Mouse (Mus musculus) heart, adult 2 months (tissue): Measurements from ENCODE around the gene Tmem220. TPM values are rescaled to one million over a fixed set of nuclear protein-coding genes. Genes with fewer than 3 reads are reported as not detected.
"Not testable (repeated sequence)": the region's sequence is repeated elsewhere in the genome, so short reads cannot be mapped to it uniquely, and the experiment has no call there.

Source experiments
- DNase-seq, 2 experiments: peaks; one replicate each; pipeline ENCODE4 v3.0.0; 2021
- H3K27ac ChIP-seq: fragments of 200-600 bp; 2 replicates; pipeline ENCODE4 v1.8.1; 2022
- H3K27me3 ChIP-seq: fragments of 200-500 bp; 2 replicates; pipeline ENCODE4 v1.6.1; 2012; ENCODE audit warnings: mild to moderate bottlenecking, low read length, inconsistent platforms, mixed read lengths; ENCODE audit not compliant: control insufficient read depth, insufficient read depth
- H3K36me3 ChIP-seq: fragments of 200-500 bp; 2 replicates; pipeline ENCODE4 v1.6.1; 2012; ENCODE audit warnings: low read length, inconsistent platforms; ENCODE audit not compliant: control insufficient read depth, insufficient read depth
- H3K4me1 ChIP-seq: fragments of 200-500 bp; 2 replicates; pipeline ENCODE4 v1.6.1; 2011; ENCODE audit warnings: low read length; ENCODE audit not compliant: control insufficient read depth, insufficient read depth
- H3K4me3 ChIP-seq: fragments of 200-600 bp; 2 replicates; pipeline ENCODE4 v1.8.1; 2022
- H3K79me2 ChIP-seq: fragments of 200-500 bp; replicated peaks from 2 replicates; pipeline ENCODE4 v1.6.1; 2012; ENCODE audit warnings: mild to moderate bottlenecking, inconsistent platforms, low read length, moderate library complexity, mixed read lengths; ENCODE audit not compliant: control insufficient read depth, insufficient read depth
- H3K9ac ChIP-seq: fragments of 200-500 bp; 2 replicates; pipeline ENCODE4 v1.6.1; 2012; ENCODE audit warnings: low read depth, mild to moderate bottlenecking, control low read depth, inconsistent platforms, low read length, mixed read lengths
- CTCF ChIP-seq: fragments of 200-600 bp; IDR thresholded peaks from 2 replicates; pipeline ENCODE4 v1.8.1; 2022; ENCODE audit warnings: antibody characterized with exemption, mild to moderate bottlenecking, moderate library complexity
- EP300 ChIP-seq: fragments of 200-500 bp; IDR thresholded peaks from 2 replicates; pipeline ENCODE4 v1.6.1; 2011; ENCODE audit warnings: low read depth, low read length, control low read depth; ENCODE audit not compliant: insufficient read depth
- POLR2A ChIP-seq: fragments of 200-500 bp; IDR thresholded peaks from 2 replicates; pipeline ENCODE4 v1.6.1; 2011; ENCODE audit warnings: mild to moderate bottlenecking, low read depth, low read length, control low read depth; ENCODE audit not compliant: insufficient read depth
- WGBS: fragments of 180-500 bp; shearing (Covaris S2); methylation state at CpG from one replicate; pipeline ENCODE4 v1.1.7; 2018; 5-methylcytosine and 5-hydroxymethylcytosine counted together
- intact Hi-C: fragments of 180-260 bp; cut with DNase I; formaldehyde crosslinking; loops from one replicate; pipeline ENCODE4 v1.15.1; 2025
- polyA plus RNA-seq: library from polyadenylated mRNA; depleted of rRNA; stranded (reverse); fragments of >200 nt; gene quantifications from 2 replicates; pipeline ENCODE4 v1.2.3, GENCODE M21; 2012
- total RNA-seq, 2 experiments: library from RNA; stranded (reverse); gene quantifications; 2 replicates each; pipeline ENCODE4 v1.2.3; 2021

Gene Tmem220
- total and polyA plus RNA-seq, 3 experiments, result 1.9 to 2.1 (median 2.0) TPM

DNA sequence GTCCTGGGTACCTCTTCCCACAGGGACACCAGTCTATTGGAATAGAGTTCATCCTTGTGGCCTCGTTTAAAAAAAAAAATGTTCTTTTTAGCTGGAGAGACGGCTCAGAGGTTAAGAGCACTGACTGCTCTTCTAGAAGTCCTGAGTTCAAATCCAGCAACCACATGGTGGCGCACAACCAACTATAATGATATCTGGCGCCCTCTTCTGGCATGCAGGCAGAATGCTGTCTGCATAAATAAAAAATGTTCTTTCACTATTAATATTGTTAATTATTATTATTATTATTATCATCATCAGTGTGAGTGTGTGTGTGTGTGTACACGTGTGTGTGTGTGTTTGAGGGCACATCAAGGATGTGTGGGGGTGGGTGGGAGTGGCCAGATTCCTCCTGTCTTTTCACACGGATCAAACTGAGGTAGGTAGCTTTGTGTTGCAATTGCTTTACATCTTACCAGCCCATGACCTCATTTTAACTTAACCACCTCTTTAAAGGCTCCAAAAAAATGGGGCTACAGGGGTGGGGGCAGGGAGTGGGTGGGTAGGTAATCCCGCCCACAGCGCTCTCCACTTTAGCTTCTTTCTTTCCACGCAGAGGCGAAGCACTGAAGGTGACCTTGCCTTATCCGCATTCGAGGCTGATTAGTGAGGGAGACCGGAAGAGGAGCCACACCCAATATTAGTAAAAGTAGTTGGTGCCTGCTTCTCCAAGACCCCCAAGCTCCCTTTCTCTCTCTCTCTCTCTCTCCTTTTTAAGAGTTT is 2.4 kb upstream of the Tmem220 start:
- no peak for TF ChIP-seq POLR2A
- TF ChIP-seq CTCF, result peak; percentile 72
- Histone ChIP-seq H3K27me3 (no peaks in the 10 kb centered on the region), H3K4me1 (peaks cover 2% of the 10 kb centered on the region), H3K4me3 (no peak overlapping the region), H3K27ac (no peak overlapping the region), H3K79me2 (no peaks in the 10 kb centered on the region), H3K36me3 (no peaks in the 10 kb centered on the region), H3K9ac (no peak overlapping the region)
- no peak for DNase-seq
- 67% methylated on average over 13 of the region's 13 CpGs for WGBS
- intact Hi-C loops, result loop anchor here (5.0 kb wide), 1 partner anchor 80 kb away; no protein-coding TSS in a partner anchor

DNA sequence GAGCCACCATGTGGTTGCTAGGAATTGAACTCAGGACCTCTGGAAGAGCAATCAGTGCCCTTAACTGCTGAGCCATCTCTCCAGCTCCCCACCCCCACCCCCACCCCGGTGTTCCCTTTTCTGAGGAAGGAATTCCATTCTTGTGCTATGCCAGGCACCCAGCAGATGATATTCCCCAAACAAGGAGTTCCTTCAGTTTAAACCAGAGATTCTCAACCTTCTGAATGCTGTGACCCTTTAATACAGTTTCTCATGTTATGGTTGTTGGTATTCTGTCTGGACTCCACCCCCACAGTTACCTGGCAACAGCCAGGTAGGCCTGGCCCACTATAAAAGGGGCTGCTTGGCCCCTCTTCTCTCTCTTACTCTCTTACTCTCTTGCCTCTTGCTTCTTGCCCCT is 1.8 kb upstream of the Tmem220 start:
- intact Hi-C loops, result loop anchor here (5.0 kb wide), 1 partner anchor 79 kb away; no protein-coding TSS in a partner anchor
- H3K4me3 ChIP-seq, H3K27ac ChIP-seq, H3K4me1 ChIP-seq, DNase-seq, H3K36me3 ChIP-seq, H3K9ac ChIP-seq, H3K27me3 ChIP-seq, H3K79me2 ChIP-seq: not testable (repeated sequence)
- WGBS, result 30% methylated on average over 1 of the region's 1 CpGs

DNA sequence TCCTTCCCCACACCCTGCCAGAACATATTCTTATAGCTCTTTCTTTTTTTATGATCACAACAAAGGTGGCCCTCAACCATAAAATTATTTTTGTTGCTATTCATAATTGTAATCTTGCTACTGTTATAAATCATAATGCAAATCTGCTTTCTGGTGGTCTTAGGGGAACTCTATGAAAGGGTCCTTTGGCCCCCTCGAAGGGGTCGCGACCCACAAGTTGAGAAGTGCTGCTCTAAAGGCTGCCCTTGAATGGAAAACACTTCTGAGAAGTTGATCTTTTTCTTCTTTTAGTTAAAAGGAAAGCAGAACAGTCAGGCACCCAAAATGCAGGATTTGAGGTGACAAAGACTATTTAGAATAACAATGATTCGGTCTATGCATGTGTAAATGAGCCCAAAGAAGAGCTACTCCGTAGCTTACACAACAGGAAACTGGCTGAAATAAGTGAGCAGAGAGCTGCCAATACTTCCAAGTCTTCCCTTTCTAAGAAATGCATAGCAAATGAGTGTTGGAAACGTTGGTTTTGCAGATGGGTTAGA is 1.1 kb upstream of the Tmem220 start:
- DNase-seq, result no peak
- TF ChIP-seq EP300, result no peak
- TF ChIP-seq POLR2A, result no peak
- no peak for TF ChIP-seq CTCF
- H3K36me3 ChIP-seq, result no peaks in the 10 kb centered on the region
- 50% methylated on average over 6 of the region's 6 CpGs for WGBS
- no peaks in the 10 kb centered on the region for H3K27me3 ChIP-seq
- peaks cover 2% of the 10 kb centered on the region for H3K4me1 ChIP-seq
- no peaks in the 10 kb centered on the region for H3K79me2 ChIP-seq
- H3K4me3 ChIP-seq, result no peak overlapping the region
- no peak overlapping the region for H3K9ac ChIP-seq
- no peak overlapping the region for H3K27ac ChIP-seq
- intact Hi-C loops, result loop anchor here (1.0 to 5.0 kb wide), 3 partner anchors 56 to 78 kb away; no protein-coding TSS in a partner anchor

DNA sequence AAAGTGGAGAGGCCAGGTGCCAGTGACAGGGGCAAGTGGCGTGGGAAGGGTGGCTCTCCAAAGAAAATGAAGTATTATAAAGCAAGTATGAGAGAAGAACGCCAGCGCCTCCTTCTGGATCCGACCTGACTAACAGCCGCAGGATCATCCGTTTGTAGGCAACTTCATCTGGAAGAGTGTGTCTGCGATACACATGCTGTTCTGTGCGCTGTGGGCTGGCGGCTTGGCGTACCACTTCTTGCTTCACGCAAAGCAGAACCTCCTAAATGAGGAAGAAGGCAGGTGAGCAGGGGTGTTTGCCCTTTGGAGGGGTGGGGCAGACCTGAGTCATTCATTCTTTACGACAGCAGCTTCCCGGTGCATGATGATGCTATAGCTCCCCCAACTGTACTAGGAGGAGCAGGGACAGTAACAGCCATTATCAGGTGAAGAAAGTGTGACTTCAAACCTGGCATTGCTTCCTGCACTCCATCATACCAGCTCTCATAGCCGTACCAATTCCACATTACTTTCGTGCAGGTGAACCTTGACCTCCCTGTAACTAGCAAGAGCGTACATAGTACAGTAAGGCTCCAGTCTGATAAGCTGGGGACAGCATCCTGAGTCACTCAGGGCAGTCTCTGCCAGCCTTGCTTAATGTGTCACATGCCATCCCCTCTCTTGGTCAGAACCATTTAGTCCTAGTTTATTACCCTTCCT is 6.1 kb downstream of the Tmem220 start:
- Histone ChIP-seq H3K4me1 (no peaks in the 10 kb centered on the region; the same call in 1 of the 2 replicates), H3K27ac (no peak overlapping the region), H3K4me3 (no peak overlapping the region), H3K9ac (no peak overlapping the region), H3K27me3 (no peaks in the 10 kb centered on the region), H3K36me3 (no peaks in the 10 kb centered on the region), H3K79me2 (no peaks in the 10 kb centered on the region)
- WGBS, result 53% methylated on average over 16 of the region's 16 CpGs
- DNase-seq, result no peak
- intact Hi-C loops, result no loop called here
- TF ChIP-seq EP300 (no peak), CTCF (0 out of 2 replicates have a peak, but pooled peaks have one; percentile 6), POLR2A (no peak)

DNA sequence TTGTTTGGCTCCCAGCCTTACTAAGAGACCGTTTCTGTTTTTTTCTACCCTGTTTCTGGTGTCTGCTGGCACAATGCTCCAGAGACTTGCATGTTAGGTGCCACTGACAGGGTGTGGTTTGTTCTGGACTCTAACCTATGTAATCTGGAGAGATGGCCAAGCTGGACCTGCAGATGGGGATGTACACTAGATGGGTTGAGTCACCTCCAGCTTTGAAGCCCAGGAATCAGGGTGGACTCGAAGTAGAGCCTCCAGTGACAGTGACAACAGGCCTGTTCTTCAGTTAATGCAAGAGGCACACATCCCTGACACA is 6.6 kb downstream of the Tmem220 start:
- no peak overlapping the region for H3K9ac ChIP-seq
- H3K27me3 ChIP-seq, result no peaks in the 10 kb centered on the region
- H3K4me1 ChIP-seq, result no peaks in the 10 kb centered on the region; the same call in 1 of the 2 replicates
- TF ChIP-seq POLR2A (no peak), EP300 (no peak), CTCF (no peak)
- 62% methylated on average over 2 of the region's 2 CpGs for WGBS
- DNase-seq, result no peak
- H3K36me3 ChIP-seq, result no peaks in the 10 kb centered on the region
- H3K4me3 ChIP-seq, result no peak overlapping the region
- H3K79me2 ChIP-seq, result no peaks in the 10 kb centered on the region
- no peak overlapping the region for H3K27ac ChIP-seq
- intact Hi-C loops, result no loop called here
